Mouse (Mus musculus) skeletal muscle tissue, adult 2 months (tissue): ENCODE results near the gene Txndc2.

Experiments
- DNase-seq: peaks from one replicate; pipeline ENCODE4 v3.0.0-alpha.2; 2012; ENCODE audit warnings: low read depth, low spot score

Txndc2 gene

DNA sequence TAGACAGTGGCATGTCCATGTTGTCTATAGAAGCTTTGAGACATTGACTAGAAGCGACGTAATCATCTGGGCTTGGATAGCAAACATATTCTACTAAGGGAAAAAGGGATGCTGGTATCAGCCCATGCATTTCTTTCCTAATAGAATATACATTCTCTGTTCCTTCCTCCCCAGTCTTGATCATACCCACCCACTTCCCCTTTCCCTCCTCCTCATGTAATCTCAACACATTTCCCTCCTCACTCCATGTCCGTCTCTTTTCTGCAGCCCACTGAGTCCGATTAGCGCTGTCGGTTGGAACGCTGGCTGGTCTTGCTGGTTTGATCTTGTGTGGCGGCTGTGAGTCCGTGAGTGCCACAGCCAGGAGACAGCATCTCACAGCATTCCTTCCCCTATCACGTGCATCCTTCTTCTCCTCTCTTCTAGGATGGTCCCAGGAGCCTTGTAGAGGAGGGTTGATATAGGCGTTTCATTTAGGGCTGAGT lies at the start of gene Txndc2:
Gene Txndc2, minus strand, starts transcription at position 435 of the 485 bp plus-strand sequence.
- no peak for DNase-seq

- peak; percentile 76 for DNase-seq
Measured at GRCm38 (mm10) chr17:65683731-65684130, 41.8 kb upstream of the Txndc2 start.

GRCm38 (mm10) chr17:65683316-65683715 lies 41.3 kb upstream of the Txndc2 start:
- DNase-seq, result peak; percentile 68

DNA sequence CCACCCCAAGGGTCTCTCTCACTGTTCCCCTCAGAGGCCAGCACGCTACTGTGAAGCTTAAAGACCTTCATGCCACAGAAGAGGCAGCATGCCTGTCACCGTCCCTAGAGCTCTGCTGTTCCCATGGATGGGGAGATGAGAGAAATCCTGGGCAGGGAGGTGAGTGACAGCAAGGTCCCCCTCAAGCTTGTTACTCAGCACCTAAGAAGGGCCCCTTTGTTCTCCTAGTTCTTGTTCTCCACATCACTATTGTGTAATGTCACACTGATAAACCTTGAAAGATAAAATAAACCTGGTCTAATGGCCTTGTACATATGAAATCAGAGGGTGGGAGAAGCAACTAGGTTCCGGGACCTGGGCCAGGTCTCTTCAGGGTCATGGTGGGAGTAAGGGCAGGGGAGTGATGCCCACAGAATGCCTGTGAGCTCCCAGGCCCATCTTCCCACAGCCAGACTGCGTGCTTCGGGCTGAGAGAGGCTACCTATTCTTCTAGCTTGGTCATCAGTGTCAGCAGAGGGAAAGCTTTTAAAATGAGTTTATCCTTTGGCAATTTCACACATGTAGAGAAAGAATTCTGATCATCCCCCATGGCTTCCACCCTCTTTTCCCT lies 40.2 kb upstream of the Txndc2 start:
- DNase-seq, result no peak

GRCm38 (mm10) chr17:65681516-65681915 lies 39.5 kb upstream of the Txndc2 start:
- DNase-seq, result no peak

DNA sequence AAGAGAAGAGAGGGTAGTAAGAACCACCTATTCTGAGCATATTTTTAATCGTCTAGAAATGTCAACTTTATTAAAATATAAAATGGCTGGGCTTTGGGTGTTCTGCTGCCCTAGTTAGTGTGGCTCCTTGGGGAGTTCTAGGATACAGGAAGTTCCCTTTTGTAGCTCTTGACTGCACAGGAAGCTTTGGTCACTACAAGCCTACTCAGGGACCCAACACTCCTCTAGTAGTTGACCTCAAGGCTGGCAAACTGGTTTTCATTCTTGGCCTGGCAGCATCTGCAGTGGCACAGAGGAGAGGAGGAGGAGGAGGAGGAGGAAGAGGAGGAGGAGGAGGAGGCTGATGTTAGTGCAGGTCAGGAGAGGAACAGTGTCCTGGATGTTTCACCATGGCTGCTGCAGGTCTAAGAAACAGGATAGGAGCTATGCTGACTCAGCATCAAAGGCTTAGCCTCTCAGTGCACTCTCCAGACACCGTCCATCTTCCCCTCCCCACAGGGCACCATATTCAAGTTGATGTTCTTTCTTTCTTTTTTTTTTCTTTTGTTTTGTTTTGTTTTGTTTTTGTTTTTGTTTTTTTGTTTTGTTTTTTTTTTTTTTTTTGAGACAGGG lies 38.9 kb upstream of the Txndc2 start:
- no peak for DNase-seq

DNA sequence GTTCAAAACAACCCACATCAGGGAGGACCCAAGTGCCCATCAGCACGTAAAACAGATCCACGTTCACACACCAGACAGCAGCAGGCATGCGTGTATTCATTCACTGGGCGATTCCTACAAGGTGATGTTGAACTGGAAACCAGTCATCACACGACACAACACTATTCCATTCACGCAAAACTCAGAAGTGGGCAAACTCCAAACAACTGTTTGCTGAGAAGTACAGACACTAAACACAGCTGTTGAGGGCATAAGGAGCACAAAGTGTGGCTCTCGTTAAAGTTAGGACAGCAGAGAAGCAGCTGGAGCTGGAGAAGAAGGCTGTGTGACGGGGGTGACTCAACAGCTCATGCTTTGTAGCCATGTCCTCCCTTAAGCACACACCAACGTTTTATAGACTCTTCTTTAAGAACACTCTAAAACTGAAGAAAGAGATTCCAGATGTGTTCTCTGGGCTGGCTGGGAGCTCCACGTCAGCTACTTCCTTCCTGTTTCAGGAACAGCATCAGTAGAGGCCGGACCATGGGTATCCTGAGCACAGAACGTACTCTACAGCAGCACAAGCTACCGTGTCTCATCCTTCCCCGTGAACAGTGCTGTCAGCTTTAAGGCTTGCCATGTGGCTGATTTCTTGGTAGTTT lies 38.0 kb upstream of the Txndc2 start:
- peak; percentile 43 for DNase-seq

- no peak for DNase-seq
Measured at GRCm38 (mm10) chr17:65677742-65678141, 35.8 kb upstream of the Txndc2 start.

- DNase-seq, result no peak
Measured at GRCm38 (mm10) chr17:65676536-65676935, 34.6 kb upstream of the Txndc2 start.

GRCm38 (mm10) chr17:65675985-65676384 lies 34.0 kb upstream of the Txndc2 start:
- DNase-seq, result no peak

- peak; percentile 32 for DNase-seq
Measured at GRCm38 (mm10) chr17:65674710-65675171, 32.8 kb upstream of the Txndc2 start.

DNA sequence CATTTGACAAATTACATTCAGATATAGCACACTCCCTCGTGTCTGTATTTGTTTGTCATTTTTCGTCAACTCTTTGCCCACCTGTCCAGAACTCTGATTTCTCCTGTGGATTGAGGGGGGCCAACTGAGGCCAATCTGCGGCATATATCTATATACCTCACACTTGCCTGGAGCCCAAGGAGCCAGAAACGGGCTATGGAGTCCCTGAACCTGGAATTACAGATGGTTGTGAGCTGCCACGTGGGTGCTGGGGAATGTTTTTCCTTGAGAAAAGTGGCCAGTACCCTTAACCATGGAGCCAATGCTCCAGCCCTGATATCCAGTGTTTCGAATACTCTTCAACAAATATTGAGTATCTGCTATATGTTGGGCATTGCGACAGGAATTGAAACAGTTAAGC lies 31.0 kb upstream of the Txndc2 start:
- no peak for DNase-seq

DNA sequence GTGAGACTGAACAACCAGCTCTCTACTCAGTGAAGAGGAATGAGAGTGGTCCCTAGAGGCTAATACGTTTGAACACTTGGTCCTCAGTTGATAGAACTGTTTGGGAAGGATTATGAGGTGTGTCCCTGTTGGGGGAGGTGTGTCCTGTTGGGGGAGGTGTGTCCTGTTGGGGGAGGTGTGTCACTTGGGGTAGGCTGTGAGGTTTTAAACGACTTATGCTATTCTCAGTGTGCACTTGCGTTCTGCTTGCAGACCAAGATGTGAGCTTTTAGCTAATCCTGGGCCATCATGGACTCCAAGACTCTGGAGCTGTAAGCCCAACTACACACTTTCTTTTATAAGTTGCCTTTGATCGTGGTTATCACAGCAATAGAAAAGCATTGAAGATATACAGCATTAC lies 27.1 kb upstream of the Txndc2 start:
- no peak for DNase-seq

DNA sequence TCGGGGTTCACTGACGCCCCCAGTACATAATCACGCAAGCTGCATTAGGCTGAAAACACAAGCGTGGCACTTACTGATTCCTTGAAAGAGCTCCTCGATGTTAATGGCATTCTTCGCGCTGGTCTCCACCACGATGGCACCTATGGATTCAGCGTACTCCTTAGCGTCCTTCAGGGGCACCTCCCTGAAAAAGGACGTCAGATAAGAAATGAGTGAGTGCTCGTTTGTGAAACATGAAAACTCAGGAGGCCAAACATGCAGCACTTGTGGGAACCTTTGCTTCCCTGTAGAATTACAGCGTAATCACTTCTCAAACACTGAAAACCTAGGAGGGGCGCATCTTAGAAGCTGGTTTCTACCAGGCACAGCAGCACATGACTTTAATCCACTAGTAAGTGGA lies 25.8 kb upstream of the Txndc2 start:
- DNase-seq, result no peak

DNA sequence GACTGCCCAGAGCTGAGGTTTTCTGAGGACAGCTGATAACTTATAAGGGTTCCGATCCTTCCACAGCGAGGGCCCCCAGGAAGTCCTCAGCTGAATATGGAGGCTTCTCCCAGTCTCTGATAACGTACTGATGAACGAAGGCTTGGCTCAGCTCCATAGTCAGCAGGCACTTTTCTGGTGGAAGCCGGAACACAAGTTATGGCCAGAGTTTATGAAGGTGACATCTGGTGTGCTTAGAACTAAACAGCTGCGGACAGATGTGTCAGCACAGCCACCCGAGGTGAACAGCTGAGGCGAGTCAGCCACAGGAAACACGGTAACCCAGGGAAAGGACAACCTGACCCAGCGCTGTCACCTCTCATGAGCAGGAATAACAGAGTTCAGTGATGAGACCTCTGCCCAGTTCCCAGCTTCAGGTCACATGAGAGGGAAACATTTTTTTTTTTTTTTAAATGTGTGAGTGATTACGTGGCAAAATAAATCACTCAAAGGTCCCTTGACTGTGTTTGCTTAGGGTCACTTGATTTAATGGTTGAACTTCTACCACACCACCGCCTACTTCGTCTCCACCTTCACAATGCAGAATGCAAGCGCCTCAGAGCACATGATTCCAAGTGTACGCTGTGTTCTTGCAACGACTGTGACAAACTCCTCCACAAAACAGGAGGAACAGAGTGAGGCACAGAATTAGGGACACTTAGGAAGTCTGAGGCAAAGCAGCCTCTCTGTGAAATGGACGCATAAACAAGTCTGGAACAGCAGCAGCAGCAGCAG lies 24.6 kb upstream of the Txndc2 start:
- no peak for DNase-seq

GRCm38 (mm10) chr17:65665786-65666387 lies 23.9 kb upstream of the Txndc2 start:
- no peak for DNase-seq

DNA sequence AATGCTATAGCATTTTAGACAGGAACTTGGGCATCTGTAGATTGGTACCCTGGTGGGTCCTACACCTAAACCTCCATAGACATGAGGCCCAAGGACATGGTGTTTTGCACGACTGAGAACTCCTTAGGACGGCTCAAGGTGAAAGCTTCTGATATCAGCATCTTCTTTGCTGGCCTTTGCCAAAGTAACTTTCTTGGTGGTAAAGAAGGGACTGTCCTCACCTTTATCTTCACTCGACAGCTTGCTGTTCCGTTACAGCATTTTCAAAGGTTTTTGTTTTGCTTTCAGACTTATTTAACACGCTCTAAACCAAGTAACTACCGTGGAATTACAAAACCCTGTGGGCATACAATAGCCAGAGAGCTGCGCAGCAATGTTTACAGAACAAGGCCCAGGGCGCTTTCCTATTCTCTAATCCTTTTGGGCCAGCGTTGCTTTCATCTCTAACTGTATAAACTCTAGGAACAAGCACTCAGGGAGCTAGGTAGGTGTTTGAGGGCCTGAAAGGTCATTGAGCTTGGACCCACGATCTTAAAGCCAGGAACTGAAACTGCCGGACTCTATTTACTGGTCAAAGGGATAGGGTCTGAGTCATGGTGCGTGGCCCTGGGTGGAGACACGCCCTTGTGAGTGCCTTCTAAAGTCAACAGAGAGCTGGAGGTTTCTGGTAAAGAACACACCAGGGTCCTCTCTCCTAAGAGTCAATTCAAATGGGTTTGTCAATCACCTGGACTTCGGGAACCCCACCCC lies 21.5 kb upstream of the Txndc2 start:
- DNase-seq, result no peak

DNA sequence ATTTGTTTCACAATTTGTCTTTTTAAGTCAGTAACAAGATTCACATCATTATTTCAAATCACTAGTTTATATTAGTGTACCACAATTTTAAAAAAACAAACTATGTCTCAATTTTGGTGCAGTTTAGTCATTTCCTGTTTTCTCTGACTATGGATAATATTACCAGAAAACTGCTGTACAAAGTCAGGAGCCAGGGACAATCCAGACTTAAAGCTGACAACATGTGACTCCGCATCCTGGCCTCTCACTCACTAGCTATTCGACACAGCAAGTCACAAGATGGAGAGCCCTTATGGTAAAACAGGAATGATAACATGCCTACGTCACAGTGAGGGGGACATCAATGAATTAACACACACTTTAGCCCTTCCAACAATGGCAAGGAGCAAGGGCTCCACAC lies 20.7 kb upstream of the Txndc2 start:
- DNase-seq, result no peak

GRCm38 (mm10) chr17:65658416-65658815 lies 16.4 kb upstream of the Txndc2 start:
- no peak for DNase-seq

GRCm38 (mm10) chr17:65657958-65658357 lies 16.0 kb upstream of the Txndc2 start:
- no peak for DNase-seq

- no peak for DNase-seq
Measured at GRCm38 (mm10) chr17:65656731-65657130, 14.8 kb upstream of the Txndc2 start.
